Mouse (Mus musculus): Measurements from ENCODE around the gene Pms2. TPM values are rescaled to one million over a fixed set of nuclear protein-coding genes. Genes with fewer than 3 reads are reported as not detected.

Pms2 gene
- polyA plus RNA-seq (2012; rRNA removed; ENCODE audit: low replicate concordance): 1.9 and 3.6 TPM in 2 replicates

DNA sequence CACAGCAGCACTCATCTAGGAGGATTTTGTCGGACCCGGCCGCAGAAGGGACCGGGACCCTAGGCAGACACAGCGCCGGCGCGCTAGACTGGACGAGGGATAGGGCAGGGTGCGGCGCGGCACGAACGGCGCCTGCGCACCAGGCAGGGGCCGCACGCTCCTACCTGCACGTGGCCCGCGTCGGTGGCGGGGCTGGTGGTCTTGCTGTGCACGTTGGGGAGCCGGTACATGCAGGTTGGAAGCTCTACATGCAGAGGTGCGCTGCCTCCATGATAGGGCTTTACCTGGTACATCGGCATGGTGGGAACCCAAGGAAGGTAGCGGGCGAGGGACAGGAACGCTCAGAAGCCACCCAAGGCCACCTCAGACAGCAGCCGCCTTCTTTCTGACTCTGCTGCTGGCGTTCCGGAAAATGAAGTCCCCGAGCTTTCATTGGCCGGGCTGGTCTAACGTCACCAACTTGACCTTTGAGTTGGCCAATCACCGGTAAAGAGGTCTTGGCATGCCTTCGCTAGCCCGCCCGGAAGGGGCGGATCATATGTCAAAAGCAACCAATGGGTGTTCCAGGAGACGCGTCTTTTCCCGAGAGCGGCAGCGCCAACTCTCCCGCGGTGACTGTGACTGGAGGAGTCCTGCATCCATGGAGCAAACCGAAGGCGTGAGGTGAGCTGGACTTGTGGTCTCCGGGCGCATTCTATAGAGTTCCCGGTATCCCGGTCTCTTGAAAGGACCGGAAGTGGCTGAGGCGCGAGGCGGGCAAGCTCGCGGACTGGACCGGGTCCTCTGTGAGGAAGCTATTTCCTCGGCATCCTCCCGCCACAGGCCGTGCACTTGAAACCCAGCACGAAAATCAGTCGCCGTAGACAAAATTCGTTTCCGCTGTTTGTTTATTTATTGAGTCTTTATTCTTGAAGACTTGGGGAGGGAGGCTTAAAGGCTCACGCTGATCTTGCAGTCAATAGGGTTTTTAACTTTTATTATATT is at the start of gene Pms2, which contains the start of gene Aimp2:
Gene Pms2 (plus strand): TSS at position 548 of the 984 bp plus-strand sequence.
Gene Aimp2 (minus strand): TSS at position 431 of the 984 bp plus-strand sequence.

GRCm38 (mm10) chr5:143897635-143898330 is 12.0 kb upstream of the Pms2 start, which contains the start of gene Ankrd61:
Gene Ankrd61 (minus strand): TSS chr5:143897685.

GRCm38 (mm10) chr5:143927875-143928274 is 18.1 kb downstream of the Pms2 start, which contains the start of gene Gm42421:
Gene Gm42421 (plus strand): TSS chr5:143928175.

DNA sequence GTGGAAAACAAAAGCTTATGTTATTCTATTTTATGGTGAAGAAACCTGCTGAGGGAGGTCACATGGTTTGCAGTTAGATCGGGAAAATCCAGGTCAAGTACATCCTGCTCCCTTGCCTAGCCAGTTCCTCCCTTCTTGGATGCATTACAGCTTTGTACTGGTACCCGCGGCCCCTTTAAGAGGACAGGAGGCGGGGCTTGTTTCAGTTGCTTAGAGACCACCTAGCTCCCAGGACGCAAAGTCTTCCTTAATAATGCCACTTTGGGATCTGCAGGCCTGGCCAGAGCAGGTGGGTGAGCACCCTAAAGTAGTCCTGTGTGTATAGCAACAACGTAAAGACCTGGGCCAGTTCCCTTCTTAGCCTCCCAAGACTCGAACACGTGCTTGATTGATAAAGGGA is 23.1 kb downstream of the Pms2 start, which contains the start of gene Rsph10b:
Gene Rsph10b (plus strand): TSS at position 205 of the 400 bp plus-strand sequence.

Other genes with a start within 250 kb of the Pms2 start
- gene Usp42, start 177.7 kb upstream of the Pms2 start, polyA plus RNA-seq (2012; rRNA removed; ENCODE audit: low replicate concordance): 5.0 and 5.6 TPM in 2 replicates
- 17.9 and 22.0 TPM in 2 replicates for gene Eif2ak1, start 92.2 kb upstream of the Pms2 start, polyA plus RNA-seq (2012; rRNA removed; ENCODE audit: low replicate concordance)
- 0.08 TPM in 1 of 2 replicates, not detected in the other for gene Ankrd61, start 12.3 kb upstream of the Pms2 start, polyA plus RNA-seq (2012; rRNA removed; ENCODE audit: low replicate concordance)
- 35.9 and 65.5 TPM in 2 replicates for gene Aimp2, start 117 bp upstream of the Pms2 start, polyA plus RNA-seq (2012; rRNA removed; ENCODE audit: low replicate concordance)
- gene Gm42421, start 18.2 kb downstream of the Pms2 start, polyA plus RNA-seq (2012; rRNA removed; ENCODE audit: low replicate concordance): not detected in 2 replicates
- gene Rsph10b, start 23.1 kb downstream of the Pms2 start, polyA plus RNA-seq (2012; rRNA removed; ENCODE audit: low replicate concordance): 0.16 and 0.65 TPM in 2 replicates
- 5.6 and 15.2 TPM in 2 replicates for gene Ccz1, start 104.9 kb downstream of the Pms2 start, polyA plus RNA-seq (2012; rRNA removed; ENCODE audit: low replicate concordance)
- not detected in 2 replicates for gene Ocm, start 116.7 kb downstream of the Pms2 start, polyA plus RNA-seq (2012; rRNA removed; ENCODE audit: low replicate concordance)
- 11.8 and 14.0 TPM in 2 replicates for gene Lmtk2, start 190.5 kb downstream of the Pms2 start, polyA plus RNA-seq (2012; rRNA removed; ENCODE audit: low replicate concordance)